Mouse (Mus musculus) heart, adult 11 months (tissue): Measurements from ENCODE around the gene Espn.

ENCODE experiments used
- DNase-seq: peaks from one replicate; pipeline ENCODE4 v3.0.0; 2022

Gene Espn

DNA sequence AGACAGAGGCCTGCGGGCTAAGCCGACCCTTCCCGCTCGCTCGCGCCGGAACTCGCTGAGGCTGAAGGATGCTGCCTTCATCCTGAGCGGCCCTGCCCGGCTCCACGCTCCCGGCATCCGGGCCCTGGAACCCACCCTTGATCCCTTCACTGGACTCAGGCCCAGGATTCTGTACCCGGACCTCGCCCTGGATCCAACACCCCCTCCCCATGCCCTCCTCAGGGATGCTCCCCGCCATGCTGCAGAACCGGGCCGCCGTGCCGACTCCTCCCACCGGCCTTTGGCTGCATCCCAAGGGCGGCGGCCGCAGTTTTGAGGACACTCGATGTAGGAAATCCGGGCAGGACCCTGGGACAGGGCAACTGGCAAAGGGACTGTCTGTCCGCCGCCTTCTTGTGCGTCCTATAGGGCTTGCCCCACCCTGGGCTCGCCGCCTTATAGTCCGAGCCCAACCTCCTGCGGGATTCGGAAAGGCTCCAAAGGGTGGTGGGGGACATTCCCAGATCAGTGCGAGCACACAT is 26.2 kb upstream of the Espn start:
- peak; percentile 96 for DNase-seq

DNA sequence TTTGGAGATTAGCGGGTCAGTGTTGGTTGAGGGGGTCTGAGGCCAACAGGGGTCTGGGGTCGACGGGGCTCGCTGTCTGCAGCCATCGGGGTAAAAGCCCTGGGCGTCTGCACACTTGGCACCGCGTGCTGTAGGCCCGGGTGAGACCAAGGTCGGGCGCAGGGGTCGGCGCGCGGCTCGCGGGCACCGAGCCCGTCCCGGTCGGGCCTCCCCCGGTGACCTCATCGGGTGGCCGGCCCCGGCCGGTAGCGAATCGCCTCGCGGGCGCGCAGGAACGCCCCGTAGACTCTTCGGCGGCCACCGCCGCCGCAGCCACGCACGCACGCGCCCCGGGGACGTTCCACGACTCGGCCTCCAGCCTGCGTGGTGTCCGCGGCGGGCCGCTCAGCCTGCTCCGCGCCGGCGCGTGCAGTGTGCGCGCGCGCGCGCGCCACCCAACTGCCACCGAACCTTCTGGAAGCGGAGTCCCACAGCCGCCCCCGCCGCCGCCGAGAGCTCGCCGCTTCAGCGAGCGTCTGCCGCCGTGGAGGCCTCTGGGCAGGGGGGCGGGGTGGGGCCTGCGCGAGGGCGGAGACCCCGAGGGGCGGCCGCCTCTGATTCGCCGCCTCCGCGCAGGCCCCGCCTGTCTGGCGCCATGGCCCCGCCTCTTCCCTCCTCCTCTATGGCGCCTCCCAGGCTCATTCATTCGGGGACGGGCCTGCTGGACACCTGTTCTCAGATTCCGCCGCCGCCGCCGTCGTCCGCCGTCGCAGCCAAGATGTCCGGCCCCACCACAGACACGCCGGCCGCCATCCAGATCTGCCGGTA is 25.6 kb upstream of the Espn start, which contains the start of gene Acot7:
TSS of gene Acot7 (plus strand) at position 598 of the 807 bp plus-strand sequence.
- DNase-seq, result peak; percentile 99

DNA sequence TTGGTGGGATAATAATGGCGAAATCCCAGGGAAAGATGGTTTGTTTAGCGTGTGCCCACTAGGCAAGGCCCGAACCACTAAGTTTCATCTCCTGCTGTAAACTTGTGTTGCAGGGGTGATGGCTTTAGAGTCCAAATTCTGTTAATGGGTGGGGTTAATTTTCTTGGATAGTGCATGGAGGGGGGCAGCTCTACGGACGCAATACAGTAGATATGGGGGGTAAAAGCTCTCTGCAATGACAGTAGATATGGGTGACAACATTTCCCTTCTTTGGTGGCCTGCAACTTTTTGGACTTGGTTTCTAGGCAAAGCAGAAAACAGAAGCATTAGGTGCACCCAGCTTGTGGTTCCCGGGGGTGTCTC is 25.0 kb upstream of the Espn start:
- DNase-seq, result no peak

DNA sequence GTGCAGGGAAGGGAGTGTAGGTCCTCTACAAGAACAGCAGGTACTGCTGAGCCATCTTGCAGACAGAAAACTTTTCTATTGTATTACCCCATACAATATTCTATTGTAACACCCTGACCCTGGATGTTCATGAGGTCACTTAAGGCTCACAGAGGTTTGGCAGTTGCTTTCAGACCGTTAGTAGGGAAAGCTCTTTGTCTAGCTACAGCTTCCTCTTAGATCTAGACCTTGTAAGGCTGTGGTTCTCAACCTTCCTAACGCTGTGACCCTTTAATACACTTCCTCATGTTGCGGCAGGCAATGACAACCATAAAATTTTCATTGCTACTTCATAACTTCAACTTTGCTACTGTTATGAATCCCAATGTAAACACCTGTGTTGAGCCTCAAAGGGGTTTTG is 24.5 kb upstream of the Espn start:
- no peak for DNase-seq

DNA sequence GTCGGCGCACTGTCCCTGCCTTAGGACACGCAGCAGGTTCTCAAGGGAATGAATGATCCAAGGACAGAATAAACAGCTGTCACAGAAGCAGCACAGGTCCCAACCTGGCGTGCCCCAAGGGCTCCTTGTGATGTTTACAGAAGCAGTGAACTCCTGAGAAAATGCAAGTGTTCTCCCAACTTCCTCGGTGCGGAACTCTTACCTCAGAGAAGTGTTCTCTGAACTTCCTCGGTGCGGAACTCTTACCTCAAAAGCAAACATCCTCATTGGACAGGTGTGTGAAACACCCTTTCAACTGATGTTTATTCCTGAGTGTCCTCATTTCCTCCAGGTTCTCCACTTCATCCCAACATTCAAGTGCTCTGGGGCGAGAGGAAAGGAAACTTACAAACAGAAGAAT is 21.8 kb upstream of the Espn start:
- DNase-seq, result no peak

DNA sequence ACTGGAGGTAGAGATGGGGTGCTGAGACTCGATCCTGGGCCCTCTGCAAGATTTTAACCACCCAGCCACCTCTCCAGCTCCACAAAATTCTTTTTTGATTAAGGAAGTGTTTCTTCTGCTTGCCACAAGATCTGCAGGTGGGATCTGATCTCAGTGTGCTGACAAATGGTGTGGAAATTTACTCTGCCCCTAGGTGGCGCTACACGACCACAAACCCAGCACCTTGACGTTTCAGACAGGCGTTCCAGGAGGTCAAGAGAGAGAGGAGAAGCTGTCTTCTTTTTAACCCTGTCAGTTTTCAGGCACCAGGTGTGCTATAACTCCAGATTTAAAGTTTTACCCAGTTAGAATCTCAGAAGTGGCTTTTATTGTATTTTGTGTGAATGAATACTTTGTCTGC is 20.9 kb upstream of the Espn start:
- DNase-seq, result peak; percentile 95

DNA sequence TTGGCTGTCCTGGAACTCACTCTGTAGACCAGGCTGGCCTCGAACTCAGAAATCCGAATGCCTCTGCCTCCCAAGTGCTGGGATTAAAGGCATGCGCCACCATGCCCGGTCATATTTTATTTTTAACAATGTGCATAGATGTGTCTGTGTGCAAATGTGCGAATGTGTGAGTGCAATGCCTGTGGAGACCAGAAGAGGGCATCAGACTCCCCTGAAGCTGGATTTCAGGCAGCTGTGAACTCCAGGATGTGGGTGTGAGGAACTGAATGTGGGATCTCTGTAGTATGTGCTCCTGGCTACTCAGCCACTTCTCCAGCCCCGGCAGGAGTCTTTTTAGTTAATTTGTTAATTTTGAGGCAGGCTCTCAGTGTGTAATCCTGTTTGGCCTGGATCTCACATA is 19.4 kb upstream of the Espn start:
- no peak for DNase-seq

DNA sequence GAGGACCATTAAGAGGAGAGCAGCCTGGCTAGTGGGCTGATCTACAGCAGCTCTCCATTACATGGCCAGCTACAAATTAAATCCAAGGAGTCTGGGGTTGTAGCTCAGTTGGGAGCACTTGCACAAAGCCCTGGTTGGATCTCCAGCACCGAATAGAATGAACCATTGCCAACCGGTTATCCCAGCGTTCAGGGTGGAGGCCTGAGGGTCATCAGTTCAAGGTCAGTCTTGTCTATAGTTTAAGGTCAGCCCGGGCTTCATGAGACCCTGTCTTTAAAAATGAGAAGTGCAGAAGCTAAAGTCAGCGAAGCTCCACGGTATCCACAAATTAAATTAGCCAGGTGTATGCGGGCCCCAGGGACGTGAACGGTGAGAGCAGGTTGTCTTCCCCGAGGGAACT is 18.1 kb upstream of the Espn start:
- no peak for DNase-seq

DNA sequence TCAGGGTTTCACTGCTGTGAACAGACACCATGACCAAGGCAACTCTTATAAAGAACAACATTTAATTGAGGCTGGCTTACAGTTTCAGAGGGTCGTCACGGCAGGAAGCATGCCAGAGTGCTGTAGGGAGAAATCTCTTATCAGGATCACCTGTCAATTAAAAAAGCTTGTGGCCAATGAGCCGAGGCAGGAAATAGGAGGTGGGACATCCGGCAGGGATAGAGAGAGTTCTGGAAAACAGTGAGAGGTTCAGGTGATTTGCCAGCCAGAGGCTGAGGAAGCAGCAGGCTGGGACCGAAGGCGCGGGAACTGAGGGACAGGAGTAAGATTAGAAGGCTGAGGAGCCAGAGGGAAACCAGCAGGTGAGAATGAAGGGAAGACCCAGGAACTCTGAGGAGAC is 16.9 kb upstream of the Espn start:
- no peak for DNase-seq

DNA sequence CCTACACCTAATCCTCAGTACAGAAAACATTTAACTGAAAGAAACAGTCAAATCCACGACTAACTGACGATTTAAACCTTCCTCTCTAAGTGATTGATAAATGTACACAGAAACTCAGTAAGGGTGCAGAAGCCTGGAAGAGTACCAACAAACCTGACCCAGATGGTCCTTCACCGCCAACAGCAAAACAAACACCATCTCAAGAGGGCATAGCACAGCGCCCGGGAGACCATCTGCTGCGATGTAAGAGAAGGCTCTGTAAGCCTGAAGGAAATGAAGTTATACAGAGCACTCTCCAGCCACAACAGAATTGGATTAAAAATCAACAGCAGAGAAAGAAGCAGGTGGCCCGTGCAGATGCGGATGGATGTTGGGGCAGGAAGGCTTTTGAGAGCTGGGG is 15.9 kb upstream of the Espn start:
- DNase-seq, result no peak

DNA sequence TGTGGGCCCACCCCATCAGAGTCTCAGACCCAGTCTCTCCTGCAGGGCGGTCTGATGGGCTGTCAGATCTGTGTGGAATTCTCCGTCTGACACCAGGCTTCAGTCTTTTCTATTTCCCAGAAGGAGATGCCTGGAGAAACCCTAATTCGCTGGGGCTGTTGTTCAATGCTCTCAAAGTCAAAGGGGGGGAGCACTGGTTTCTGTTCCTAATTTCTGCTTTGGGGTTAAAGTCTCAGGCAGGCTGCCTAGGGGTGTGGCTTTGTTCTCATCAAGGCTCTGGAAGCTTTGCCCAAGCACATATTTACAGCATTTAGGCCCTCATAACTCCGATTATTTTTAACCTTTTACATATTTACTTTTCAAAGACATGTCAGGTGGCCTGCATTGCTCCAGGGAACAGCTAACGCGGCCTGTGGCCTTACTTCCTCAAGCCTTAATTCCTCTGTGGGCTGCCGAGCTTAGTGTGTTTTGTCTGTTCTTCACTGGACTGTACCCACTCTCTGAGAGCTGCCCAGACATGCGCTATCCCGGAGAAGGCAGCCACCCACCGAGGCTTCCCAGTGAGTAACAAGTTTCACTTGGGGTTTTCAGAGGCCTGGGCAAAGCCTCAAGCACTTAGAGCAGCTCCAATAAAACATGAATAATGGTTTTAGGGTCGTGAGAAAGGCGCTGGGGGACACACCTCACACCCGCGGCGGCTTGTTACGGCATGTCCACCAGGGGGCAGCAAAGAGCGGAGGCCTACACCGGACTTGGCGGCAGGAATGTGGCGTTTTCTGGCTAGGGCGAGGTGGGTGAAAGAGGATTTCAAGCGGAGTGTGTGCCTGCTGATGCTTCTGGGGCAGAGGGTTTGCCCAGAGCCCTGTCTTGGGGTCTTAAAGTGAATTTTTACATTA is 13.1 kb upstream of the Espn start:
- peak; percentile 95 for DNase-seq

DNA sequence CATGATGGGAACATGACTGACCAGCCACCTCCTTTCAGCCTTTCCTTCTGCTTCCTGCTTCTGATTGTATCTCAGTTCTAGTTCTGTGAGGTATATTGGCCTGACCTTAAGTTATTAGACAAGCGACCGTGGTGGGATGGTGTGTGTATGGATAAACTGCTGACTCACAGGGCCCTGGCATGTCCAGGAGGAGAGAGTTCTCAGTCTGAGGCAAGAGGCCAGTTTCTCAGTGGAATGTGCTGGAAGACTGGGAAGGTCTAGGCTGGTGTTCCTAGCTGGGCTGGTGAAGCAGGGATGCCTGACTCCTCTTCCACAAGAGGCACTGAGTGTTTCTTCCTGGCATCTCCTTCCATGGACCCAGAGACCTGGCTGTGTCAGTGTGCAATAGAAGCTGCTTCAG is 10.6 kb upstream of the Espn start:
- no peak for DNase-seq

DNA sequence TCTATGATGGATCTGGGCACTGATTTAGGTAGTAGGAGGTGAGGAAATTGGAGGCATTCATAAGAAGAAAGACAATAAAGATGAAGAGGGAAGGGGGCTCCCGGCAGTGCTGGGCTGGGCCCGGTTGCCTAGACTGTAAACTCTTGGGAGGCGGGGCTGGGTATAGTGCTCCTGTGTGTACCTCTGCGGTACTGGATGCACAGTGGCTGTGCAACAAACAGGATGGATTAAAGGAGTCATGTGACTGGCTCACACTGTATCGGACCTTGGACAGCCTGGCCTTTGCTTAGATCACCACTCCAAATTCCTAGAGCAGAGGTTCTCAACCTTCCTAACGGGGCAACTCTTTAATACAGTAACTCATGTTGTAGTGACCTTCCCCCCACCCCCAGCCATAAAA is 9.4 kb upstream of the Espn start:
- no peak for DNase-seq

DNA sequence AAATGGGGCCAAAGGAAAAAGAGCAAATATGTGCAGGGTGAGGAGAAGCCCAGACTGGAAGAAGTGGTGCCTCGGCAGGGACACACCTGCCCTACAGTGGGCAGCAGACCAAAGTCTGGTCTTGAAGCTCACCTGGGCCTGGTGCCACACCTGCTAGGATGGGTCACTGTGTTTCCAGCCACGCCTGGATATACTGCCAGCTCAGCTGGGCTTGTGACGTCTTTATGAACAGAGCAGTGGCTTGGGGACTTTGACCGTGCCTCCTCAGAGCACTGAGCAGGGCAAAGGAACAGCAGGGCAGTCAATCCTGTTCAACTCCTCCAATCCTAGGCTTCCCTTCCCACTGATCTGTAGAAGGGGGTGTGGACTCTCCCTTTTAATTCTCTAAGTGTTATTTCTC is 8.6 kb upstream of the Espn start:
- no peak for DNase-seq

DNA sequence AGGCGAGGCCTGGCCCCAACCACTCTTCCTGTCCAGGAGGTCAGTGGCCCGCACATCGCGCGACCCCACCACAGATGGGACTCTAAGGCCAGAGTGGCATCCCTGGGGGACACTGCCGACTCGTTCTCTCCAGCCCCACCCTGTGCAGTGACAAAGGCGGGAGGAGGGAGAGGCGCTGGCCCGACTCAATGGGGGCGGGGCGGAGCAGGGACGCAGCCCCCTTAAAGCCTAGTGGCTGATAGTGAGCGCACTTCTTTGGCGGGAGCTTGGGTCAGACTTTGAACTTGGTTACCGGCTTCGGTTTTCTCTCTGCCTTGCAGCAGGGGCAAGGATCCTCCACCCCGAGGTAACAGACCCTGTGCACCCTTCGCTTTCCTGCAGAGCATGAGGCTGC is 7.1 kb upstream of the Espn start:
- DNase-seq, result peak; percentile 93

DNA sequence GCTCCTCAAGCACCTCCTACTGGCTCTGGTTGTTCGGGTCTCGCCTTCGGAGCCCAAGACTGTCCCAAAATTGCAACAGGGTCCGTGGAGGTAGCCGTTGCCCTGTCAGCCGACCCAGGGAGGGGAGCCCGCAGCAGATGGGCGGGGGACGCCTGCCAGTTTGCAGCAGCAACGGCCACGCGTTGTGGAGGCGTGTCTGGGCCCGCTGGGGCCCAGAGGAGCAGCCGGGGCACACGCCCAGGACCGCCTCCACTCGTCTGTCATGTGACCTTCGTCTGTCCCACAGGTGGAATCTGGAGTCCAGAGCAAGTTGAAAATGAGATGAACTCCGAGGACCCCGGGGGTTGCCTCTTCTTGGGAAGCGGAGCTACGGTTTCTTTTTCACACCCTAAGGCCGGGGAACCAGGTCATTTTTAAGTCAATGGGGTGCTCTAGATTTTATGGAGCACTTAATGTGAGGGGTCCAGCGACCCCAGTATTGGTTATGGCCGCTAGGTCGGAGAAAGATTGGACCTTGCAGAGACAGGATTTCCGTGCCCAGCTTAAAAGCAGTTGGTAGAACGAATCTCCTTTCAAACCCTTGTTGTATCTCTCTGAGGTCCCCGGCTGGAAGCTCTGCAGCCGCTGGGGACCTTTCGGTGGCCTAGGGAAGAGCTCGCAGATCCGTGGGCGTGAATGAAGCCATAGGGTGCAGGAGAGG is 6.6 kb upstream of the Espn start, which contains the start of gene Hes2:
TSS of gene Hes2 (plus strand) at position 283 of the 700 bp plus-strand sequence.
- DNase-seq, result peak; percentile 93

DNA sequence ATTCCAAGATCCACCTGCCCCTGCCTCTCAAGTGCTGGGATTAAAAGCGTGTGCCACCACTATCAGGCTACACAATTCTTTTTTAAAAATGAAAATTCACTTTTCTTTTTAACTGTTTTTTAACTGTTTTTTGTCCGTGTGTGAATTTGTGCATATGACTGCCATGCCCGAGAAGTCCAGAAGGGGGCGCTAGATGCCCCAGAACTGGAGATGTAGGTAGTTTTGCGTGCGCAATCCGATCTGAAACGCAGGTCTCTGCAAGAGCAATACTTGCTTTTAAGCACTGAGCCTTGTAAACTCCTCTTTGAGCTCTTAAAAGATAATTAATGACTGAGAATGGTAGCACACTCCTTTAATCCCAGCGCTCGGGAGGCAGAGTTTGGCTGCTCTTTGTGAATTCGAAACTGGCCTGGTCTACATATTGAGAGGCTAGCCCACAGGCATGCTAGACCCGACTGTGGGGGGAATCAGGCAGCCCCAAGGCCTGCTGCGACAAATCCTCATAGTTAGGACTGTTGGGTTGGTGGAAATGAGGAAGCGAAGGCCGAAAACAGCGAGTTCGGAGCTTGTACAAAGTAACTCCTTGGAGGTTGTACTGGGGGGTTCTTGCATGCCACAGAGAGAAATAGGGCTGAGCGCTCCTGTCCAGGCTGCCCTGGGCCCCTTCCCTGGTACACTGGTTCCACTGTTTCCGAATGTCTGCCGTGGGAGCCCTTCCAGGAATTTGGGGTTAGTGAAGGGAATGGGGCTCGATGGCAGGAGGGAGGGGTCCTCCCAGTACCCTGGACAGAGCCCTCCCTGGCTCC is 5.8 kb upstream of the Espn start:
- DNase-seq, result no peak

DNA sequence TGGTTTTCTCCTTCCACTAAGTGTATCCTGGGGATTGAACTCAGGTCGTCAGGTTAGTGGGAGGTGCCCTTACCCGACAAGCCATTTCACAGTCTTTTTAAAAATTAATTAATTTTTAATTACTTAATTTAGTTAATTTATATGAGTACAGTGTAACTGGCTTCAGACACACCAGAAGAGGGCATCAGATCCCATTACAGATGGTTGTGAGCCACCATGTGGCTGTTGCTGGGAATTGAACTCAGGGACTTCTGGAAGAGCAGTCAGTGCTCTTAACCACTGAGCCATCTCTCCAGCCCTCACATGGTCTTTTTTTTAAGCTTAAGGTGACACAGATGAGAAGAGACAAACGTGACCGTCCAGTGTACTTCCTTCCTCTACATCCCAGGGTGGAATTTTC is 2.8 kb upstream of the Espn start:
- no peak for DNase-seq

DNA sequence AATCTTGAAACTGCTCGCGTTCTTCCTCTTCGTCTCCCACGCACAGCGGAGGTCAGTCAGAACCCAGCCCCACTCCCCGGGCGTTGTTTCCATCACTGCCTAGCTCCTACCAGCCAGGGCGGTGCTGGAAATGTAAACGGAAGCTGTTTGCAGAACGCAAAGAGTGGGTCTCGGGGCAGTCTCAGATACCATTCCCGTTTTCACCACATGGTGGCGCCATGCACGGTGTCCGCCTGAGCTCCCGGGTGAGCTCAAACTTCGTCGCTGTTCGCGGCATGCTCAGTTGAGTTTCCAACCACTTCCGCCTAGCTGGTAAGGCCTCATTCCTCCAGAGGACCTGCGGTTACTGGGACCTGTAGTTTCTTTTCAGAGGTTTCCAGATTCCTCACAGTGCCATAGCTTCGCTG is 1.6 kb upstream of the Espn start:
- DNase-seq, result peak; percentile 98

DNA sequence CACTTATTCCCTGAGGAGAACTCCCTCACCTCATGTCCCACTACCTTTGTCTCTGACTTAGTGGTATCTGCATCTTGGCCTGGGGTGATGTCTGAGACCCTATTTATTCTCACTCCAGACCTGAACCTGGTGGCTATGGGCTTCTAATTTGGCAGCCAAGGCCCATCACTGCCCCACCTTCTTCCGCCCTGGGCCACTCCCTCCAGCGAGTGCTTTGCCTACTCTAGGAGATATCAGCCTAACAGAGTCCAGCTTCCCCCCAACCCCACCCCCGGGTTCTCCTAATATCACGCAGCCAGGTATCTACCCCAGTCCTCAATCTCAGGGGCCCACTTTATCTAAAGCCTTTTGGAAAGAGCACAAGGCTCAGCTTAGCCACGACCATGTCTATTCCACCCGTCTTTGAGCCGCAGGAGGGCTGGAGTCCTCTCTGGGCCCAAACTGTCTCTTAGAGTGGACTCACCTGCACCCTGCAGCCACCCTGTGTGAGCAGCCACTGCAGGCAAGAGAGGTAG is 663 bp downstream of the Espn start:
- DNase-seq, result peak; percentile 93

DNA sequence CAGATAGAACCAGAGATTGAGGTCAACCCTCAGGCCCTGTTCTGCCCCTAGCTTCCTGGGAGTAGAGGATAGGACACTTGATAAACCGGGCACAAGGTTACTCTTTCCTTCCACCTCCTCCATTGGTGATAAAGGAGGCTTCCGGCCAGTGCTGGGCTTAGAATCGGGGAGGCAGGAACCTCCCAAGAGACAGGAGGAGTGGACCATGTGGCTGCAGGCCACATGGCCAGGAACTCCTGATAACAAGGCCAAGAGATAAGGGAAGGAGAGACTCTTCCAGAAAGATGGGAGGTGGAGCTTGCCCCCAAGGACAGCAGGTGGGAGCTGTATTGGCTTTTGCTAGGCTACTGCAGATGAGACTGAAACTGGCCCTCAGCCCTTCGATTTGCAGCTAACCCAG is 1.6 kb downstream of the Espn start:
- peak; percentile 91 for DNase-seq
